Mouse (Mus musculus): Measurements from ENCODE around the gene Agap2. TPM values are rescaled to one million over a fixed set of nuclear protein-coding genes. Genes with fewer than 3 reads are reported as not detected.
"Not testable (repeated sequence)": the region's sequence is repeated elsewhere in the genome, so short reads cannot be mapped to it uniquely, and the experiment has no call there.

The Agap2 gene
- polyA plus RNA-seq, 2 experiments: 0.32 to 5.3 TPM

- WGBS: 70% methylated on average over 9 of the region's 9 CpGs
These were observed 6.6 kb upstream of the Agap2 start for GRCm38 (mm10) chr10:127068360-127069038.

GRCm38 (mm10) chr10:127069281-127070189, 5.5 kb upstream of the Agap2 start:
- Histone ChIP-seq H3K9ac (ENCODE audit: low read depth, low read length, severe bottlenecking) (peak overlapping the region; percentile 61), H3K27ac (replicated peaks; ENCODE audit: low read depth, low read length) (peak overlapping the region; percentile 88), H3K4me1 (ENCODE audit: control insufficient read depth, insufficient read depth, low read length) (peaks cover 20% of the 10 kb centered on the region; the same call in 1 of the 2 replicates), H3K36me3 (ENCODE audit: control insufficient read depth, insufficient read depth, low read length) (peaks cover 42% of the 10 kb centered on the region), H3K9me3 (ENCODE audit: control insufficient read depth, low read length) (no peaks in the 10 kb centered on the region), H3K4me3 (replicated peaks; ENCODE audit: low read length) (peak overlapping the region; percentile 65), H3K27me3 (ENCODE audit: control insufficient read depth, insufficient read depth, low read length) (no peaks in the 10 kb centered on the region), H3K4me2 (replicated peaks; ENCODE audit: low read depth, low read length, severe bottlenecking) (peak overlapping the region; percentile 87)
- 8% methylated on average over 30 of the region's 30 CpGs for WGBS
- peak; percentile 79 for DNase-seq (ENCODE audit: low spot score)
- no peak for TF ChIP-seq POLR2A (IDR thresholded peaks at IDR 0.05; ENCODE audit: borderline replicate concordance, extremely low read depth, insufficient read depth, insufficient read length)
- ATAC-seq (ENCODE audit: low FRiP score, low read depth): peak; percentile 73

More at GRCm38 (mm10) chr10:127068360-127069038, 6.6 kb upstream of the Agap2 start:
- H3K27ac ChIP-seq (replicated peaks; ENCODE audit: low read depth, low read length): no peak overlapping the region
- DNase-seq (ENCODE audit: low spot score) (no peak), ATAC-seq (ENCODE audit: low FRiP score, low read depth) (no peak)
- H3K4me1 ChIP-seq (ENCODE audit: control insufficient read depth, insufficient read depth, low read length): peaks cover 20% of the 10 kb centered on the region; the same call in 1 of the 2 replicates
- H3K9ac ChIP-seq (ENCODE audit: low read depth, low read length, severe bottlenecking): peak overlapping the region; percentile 61; the same call in 1 of the 2 replicates
- H3K27me3 ChIP-seq (ENCODE audit: control insufficient read depth, insufficient read depth, low read length): no peaks in the 10 kb centered on the region
- no peak for TF ChIP-seq POLR2A (IDR thresholded peaks at IDR 0.05; ENCODE audit: borderline replicate concordance, extremely low read depth, insufficient read depth, insufficient read length)
- peaks cover 44% of the 10 kb centered on the region for H3K36me3 ChIP-seq (ENCODE audit: control insufficient read depth, insufficient read depth, low read length)
- peak overlapping the region; percentile 65; the same call in 1 of the 2 replicates for H3K4me3 ChIP-seq (replicated peaks; ENCODE audit: low read length)
- peak overlapping the region; percentile 87 for H3K4me2 ChIP-seq (replicated peaks; ENCODE audit: low read depth, low read length, severe bottlenecking)
- H3K9me3 ChIP-seq (ENCODE audit: control insufficient read depth, low read length): no peaks in the 10 kb centered on the region

GRCm38 (mm10) chr10:127070190-127071121, 4.6 kb upstream of the Agap2 start, which contains the start of gene Tspan31:
TSS of gene Tspan31 (minus strand) at chr10:127070264.
- H3K4me3 ChIP-seq (replicated peaks; ENCODE audit: low read length): peak within 1 kb of the TSS; percentile 65
- peak; percentile 92 for ATAC-seq (ENCODE audit: low FRiP score, low read depth)
- peak; percentile 99 for DNase-seq (ENCODE audit: low spot score)
- H3K9ac ChIP-seq (ENCODE audit: low read depth, low read length, severe bottlenecking): peak within 1 kb of the TSS; percentile 61
- H3K27me3 ChIP-seq (ENCODE audit: control insufficient read depth, insufficient read depth, low read length): no peaks in the 10 kb centered on the region
- peaks cover 32% of the 10 kb centered on the region for H3K36me3 ChIP-seq (ENCODE audit: control insufficient read depth, insufficient read depth, low read length)
- peak; percentile 92; the same call in 1 of the 2 replicates for TF ChIP-seq POLR2A (IDR thresholded peaks at IDR 0.05; ENCODE audit: borderline replicate concordance, extremely low read depth, insufficient read depth, insufficient read length)
- 2% methylated on average over 36 of the region's 36 CpGs for WGBS
- no peaks in the 10 kb centered on the region for H3K9me3 ChIP-seq (ENCODE audit: control insufficient read depth, low read length)
- H3K27ac ChIP-seq (replicated peaks; ENCODE audit: low read depth, low read length): peak within 1 kb of the TSS; percentile 88
- peaks cover 16% of the 10 kb centered on the region; the same call in 1 of the 2 replicates for H3K4me1 ChIP-seq (ENCODE audit: control insufficient read depth, insufficient read depth, low read length)
- peak within 1 kb of the TSS; percentile 87 for H3K4me2 ChIP-seq (replicated peaks; ENCODE audit: low read depth, low read length, severe bottlenecking)

GRCm38 (mm10) chr10:127071203-127071602, 3.9 kb upstream of the Agap2 start:
- Histone ChIP-seq H3K27me3 (ENCODE audit: control insufficient read depth, insufficient read depth, low read length) (0 out of 2 replicates have a peak, but pooled peaks cover 3% of the 10 kb centered on the region), H3K36me3 (ENCODE audit: control insufficient read depth, insufficient read depth, low read length) (peaks cover 25% of the 10 kb centered on the region), H3K4me2 (replicated peaks; ENCODE audit: low read depth, low read length, severe bottlenecking) (peak overlapping the region; percentile 79), H3K4me3 (replicated peaks; ENCODE audit: low read length) (peak overlapping the region; percentile 65), H3K27ac (replicated peaks; ENCODE audit: low read depth, low read length) (no peak overlapping the region), H3K9me3 (ENCODE audit: control insufficient read depth, low read length) (no peaks in the 10 kb centered on the region), H3K9ac (ENCODE audit: low read depth, low read length, severe bottlenecking) (peak overlapping the region; percentile 61), H3K4me1 (ENCODE audit: control insufficient read depth, insufficient read depth, low read length) (peaks cover 16% of the 10 kb centered on the region; the same call in 1 of the 2 replicates)
- 76% methylated on average over 9 of the region's 9 CpGs for WGBS
- DNase-seq (ENCODE audit: low spot score) (no peak), ATAC-seq (ENCODE audit: low FRiP score, low read depth) (no peak)
- no peak for TF ChIP-seq POLR2A (IDR thresholded peaks at IDR 0.05; ENCODE audit: borderline replicate concordance, extremely low read depth, insufficient read depth, insufficient read length)

GRCm38 (mm10) chr10:127072270-127072669, 2.8 kb upstream of the Agap2 start:
- Histone ChIP-seq H3K27me3 (ENCODE audit: control insufficient read depth, insufficient read depth, low read length) (peaks cover 13% of the 10 kb centered on the region; the same call in 1 of the 2 replicates), H3K4me1 (ENCODE audit: control insufficient read depth, insufficient read depth, low read length) (peaks cover 16% of the 10 kb centered on the region; the same call in 1 of the 2 replicates), H3K36me3 (ENCODE audit: control insufficient read depth, insufficient read depth, low read length) (peaks cover 14% of the 10 kb centered on the region)
- WGBS: 88% methylated on average over 4 of the region's 4 CpGs
- H3K4me2 ChIP-seq (replicated peaks; ENCODE audit: low read depth, low read length, severe bottlenecking); H3K4me3 ChIP-seq (replicated peaks; ENCODE audit: low read length); ATAC-seq (ENCODE audit: low FRiP score, low read depth); H3K9me3 ChIP-seq (ENCODE audit: control insufficient read depth, low read length); DNase-seq (ENCODE audit: low spot score); H3K27ac ChIP-seq (replicated peaks; ENCODE audit: low read depth, low read length); H3K9ac ChIP-seq (ENCODE audit: low read depth, low read length, severe bottlenecking): not testable (repeated sequence)

- not testable (repeated sequence) for ATAC-seq (ENCODE audit: low FRiP score, low read depth)
- peaks cover 16% of the 10 kb centered on the region; the same call in 1 of the 2 replicates for H3K4me1 ChIP-seq (ENCODE audit: control insufficient read depth, insufficient read depth, low read length)
- WGBS: 84% methylated on average over 2 of the region's 2 CpGs
These were observed 2.1 kb upstream of the Agap2 start for GRCm38 (mm10) chr10:127072969-127073368.

More at GRCm38 (mm10) chr10:127072969-127073368, 2.1 kb upstream of the Agap2 start:
- H3K27me3 ChIP-seq (ENCODE audit: control insufficient read depth, insufficient read depth, low read length): peaks cover 20% of the 10 kb centered on the region
- H3K36me3 ChIP-seq (ENCODE audit: control insufficient read depth, insufficient read depth, low read length); DNase-seq (ENCODE audit: low spot score); H3K4me2 ChIP-seq (replicated peaks; ENCODE audit: low read depth, low read length, severe bottlenecking); H3K9ac ChIP-seq (ENCODE audit: low read depth, low read length, severe bottlenecking); H3K9me3 ChIP-seq (ENCODE audit: control insufficient read depth, low read length); H3K4me3 ChIP-seq (replicated peaks; ENCODE audit: low read length); H3K27ac ChIP-seq (replicated peaks; ENCODE audit: low read depth, low read length): not testable (repeated sequence)

Measured in limb, embryonic 14.5 days (tissue).